Mouse (Mus musculus) spleen, adult 2 months (tissue): Measurements from ENCODE around the gene Rbms3.

Source experiments
- CTCF ChIP-seq: fragments of 200-500 bp; IDR thresholded peaks from 2 replicates; pipeline ENCODE4 v1.5.1; 2011; ENCODE audit warnings: mild to moderate bottlenecking, inconsistent platforms; ENCODE audit not compliant: insufficient read depth, insufficient read length, insufficient replicate concordance; ENCODE audit errors: extremely low read depth
- POLR2A ChIP-seq: fragments of 200-500 bp; IDR thresholded peaks from 2 replicates; pipeline ENCODE4 v1.6.1; 2011; ENCODE audit warnings: low read depth, low read length, inconsistent platforms

DNA sequence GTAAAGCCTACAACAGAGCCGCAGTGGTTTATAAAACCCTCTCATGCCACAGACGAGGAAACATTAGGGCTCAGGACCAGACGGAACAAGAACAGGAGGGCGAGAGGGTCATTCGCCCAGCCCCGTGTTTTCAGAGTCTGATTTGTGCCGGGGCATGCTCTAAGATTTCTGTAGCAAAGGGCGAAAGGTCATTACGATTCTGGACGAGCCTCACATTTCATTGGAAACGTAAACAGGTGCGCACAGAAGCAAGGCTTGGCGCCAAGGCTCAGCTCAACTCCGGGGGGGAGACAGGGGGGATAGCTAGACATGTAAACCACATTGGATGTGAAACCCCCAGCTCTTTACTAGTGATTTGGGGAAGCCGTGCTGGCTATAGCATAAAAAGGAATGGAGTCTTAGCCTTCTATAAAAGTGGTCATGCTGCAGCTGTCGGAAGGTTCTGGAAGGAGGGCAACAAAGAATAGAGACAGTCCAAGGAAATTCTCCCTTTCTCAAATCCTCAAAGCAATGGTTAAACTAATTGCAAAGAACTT lies 250.2 kb downstream of the Rbms3 start:
- no peak for TF ChIP-seq POLR2A
- no peak for TF ChIP-seq CTCF
